Mouse (Mus musculus): ENCODE measurements around the gene Sf3a3. TPM values are rescaled to one million over a fixed set of nuclear protein-coding genes. Genes with fewer than 3 reads are reported as not detected.

The Sf3a3 gene
- total and polyA plus RNA-seq, 3 experiments, result 127 to 295 (median 144) TPM

GRCm38 (mm10) chr4:124741376-124742343, 27.1 kb downstream of the Sf3a3 start, which contains the start of gene Inpp5b (continued):
- TF ChIP-seq CTCF (IDR thresholded peaks at IDR 0.05 in 2 of 3, conservative IDR thresholded peaks at IDR 0.05 in 1 of 3; ENCODE audit: control insufficient read depth in 1 of 3, insufficient read depth in 1 of 3, low read depth in 2 of 3, low read length in 3 of 3, poor library complexity in 1 of 3, severe bottlenecking in 1 of 3), result peak in 1 of 3 experiments; percentile 1; a peak in 1 of 6 replicates
- peak; percentile 24; the same call in 1 of the 2 replicates for TF ChIP-seq MYC (IDR thresholded peaks at IDR 0.05; ENCODE audit: low read depth, low read length)
- no peak for TF ChIP-seq NRF1 (IDR thresholded peaks at IDR 0.05; ENCODE audit: insufficient read depth, low read depth, low read length, poor library complexity, severe bottlenecking)
- no peak for TF ChIP-seq MAX (IDR thresholded peaks at IDR 0.05; ENCODE audit: low read length)
- TF ChIP-seq POLR2AphosphoS2 (IDR thresholded peaks at IDR 0.05; ENCODE audit: low read length), result peak; percentile 25; the same call in 1 of the 2 replicates

GRCm38 (mm10) chr4:124742839-124743238, 28.3 kb downstream of the Sf3a3 start:
- Histone ChIP-seq H3K9me3 (replicated peaks; ENCODE audit: insufficient read depth, low read length) (no peaks in the 10 kb centered on the region), H3K4me1 (ENCODE audit: control insufficient read depth in 1 of 2, insufficient read depth in 2 of 2, low read length in 2 of 2) (peaks cover 0 to 2% of the 10 kb centered on the region in 2 experiments; a peak in 1 of 4 replicates), H3K4me3 (ENCODE audit: control insufficient read depth in 1 of 2, insufficient read depth in 1 of 2, low read depth in 2 of 2, low read length in 2 of 2) (no peak overlapping the region), H3K27ac (ENCODE audit: control insufficient read depth, low read depth, low read length) (no peak overlapping the region), H3K27me3 (ENCODE audit: control insufficient read depth in 1 of 2, insufficient read depth in 2 of 2, low read length in 2 of 2) (no peaks in the 10 kb centered on the region), H3K79me2 (ENCODE audit: control insufficient read depth, insufficient read depth, low read length, poor library complexity) (no peaks in the 10 kb centered on the region; the same call in 1 of the 2 replicates), H3K9ac (ENCODE audit: control insufficient read depth, low read depth, low read length, poor library complexity, severe bottlenecking) (no peak overlapping the region), H3K36me3 (ENCODE audit: control insufficient read depth in 1 of 2, insufficient read depth in 2 of 2, low read length in 2 of 2) (no peaks in the 10 kb centered on the region; a peak in 1 of 4 replicates)
- no peak for DNase-seq (ENCODE audit: low read depth, low spot score)
- TF ChIP-seq HCFC1 (IDR thresholded peaks at IDR 0.05; ENCODE audit: low read depth, low read length), result no peak
- no peak for TF ChIP-seq MXI1 (IDR thresholded peaks at IDR 0.05; ENCODE audit: low read depth, low read length)
- no peak for TF ChIP-seq ETS1 (IDR thresholded peaks at IDR 0.05; ENCODE audit: low read depth, low read length)
- TF ChIP-seq CHD1 (IDR thresholded peaks at IDR 0.05; ENCODE audit: low read depth, low read length), result no peak
- no peak for TF ChIP-seq RAD21 (IDR thresholded peaks at IDR 0.05; ENCODE audit: low read depth, low read length)

DNA sequence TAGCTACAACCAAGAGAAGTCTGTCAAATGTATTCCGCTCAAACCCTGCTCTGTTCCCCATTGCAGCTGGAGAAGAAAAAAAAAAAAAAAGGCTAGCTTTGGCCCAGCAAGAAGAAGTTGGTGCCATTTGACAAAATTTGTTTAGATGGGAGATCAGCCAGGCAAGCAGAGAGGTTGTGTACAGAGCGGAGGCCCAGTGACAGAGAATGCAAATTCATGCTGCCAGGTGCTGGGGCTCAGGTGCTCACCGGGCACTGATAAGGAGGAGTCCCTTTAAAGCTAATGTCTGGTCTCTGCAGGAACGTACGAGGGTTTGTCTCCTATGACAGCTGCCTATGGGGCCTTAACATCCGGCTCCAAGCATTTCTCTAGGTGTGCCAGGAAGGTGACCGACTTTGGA, 32.0 kb downstream of the Sf3a3 start:
- Histone ChIP-seq H3K9me3 (replicated peaks; ENCODE audit: insufficient read depth, low read length) (no peaks in the 10 kb centered on the region), H3K9ac (ENCODE audit: control insufficient read depth, low read depth, low read length, poor library complexity, severe bottlenecking) (no peak overlapping the region), H3K79me2 (ENCODE audit: control insufficient read depth, insufficient read depth, low read length, poor library complexity) (peaks cover 1% of the 10 kb centered on the region), H3K27me3 (ENCODE audit: control insufficient read depth in 1 of 2, insufficient read depth in 2 of 2, low read length in 2 of 2) (no peaks in the 10 kb centered on the region), H3K36me3 (ENCODE audit: control insufficient read depth in 1 of 2, insufficient read depth in 2 of 2, low read length in 2 of 2) (peaks cover 0 to 4% of the 10 kb centered on the region in 2 experiments; a peak in 1 of 4 replicates), H3K4me3 (ENCODE audit: control insufficient read depth in 1 of 2, insufficient read depth in 1 of 2, low read depth in 2 of 2, low read length in 2 of 2) (no peak overlapping the region), H3K4me1 (ENCODE audit: control insufficient read depth in 1 of 2, insufficient read depth in 2 of 2, low read length in 2 of 2) (peaks cover 0 to 7% of the 10 kb centered on the region in 2 experiments; a peak in 1 of 4 replicates), H3K27ac (ENCODE audit: control insufficient read depth, low read depth, low read length) (no peak overlapping the region)
- no peak for DNase-seq (ENCODE audit: low read depth, low spot score)
- no peak for TF ChIP-seq POLR2A (IDR thresholded peaks at IDR 0.05; ENCODE audit: control insufficient read depth in 1 of 2, insufficient read depth in 1 of 2, low read depth in 1 of 2, low read length in 2 of 2, poor library complexity in 1 of 2)

All from MEL (cell line).